Mouse (Mus musculus): ENCODE results near the gene Nipa2. TPM values are rescaled to one million over a fixed set of nuclear protein-coding genes. Genes with fewer than 3 reads are reported as not detected.

Nipa2 gene
- polyA plus RNA-seq, 1 experiment: 24.1 TPM

- no peak for TF ChIP-seq GATA1 (IDR thresholded peaks at IDR 0.05; ENCODE audit: low read length)
These were observed 4.7 kb upstream of the Nipa2 start for GRCm38 (mm10) chr7:55966866-55967460.

- TF ChIP-seq GATA1 (IDR thresholded peaks at IDR 0.05; ENCODE audit: low read length): no peak
These were observed 1.8 kb downstream of the Nipa2 start for GRCm38 (mm10) chr7:55960506-55960905.

GRCm38 (mm10) chr7:55959801-55960200, 2.5 kb downstream of the Nipa2 start:
- no peak for TF ChIP-seq GATA1 (IDR thresholded peaks at IDR 0.05; ENCODE audit: low read length)

GRCm38 (mm10) chr7:55957916-55958315, 4.4 kb downstream of the Nipa2 start:
- no peak for TF ChIP-seq GATA1 (IDR thresholded peaks at IDR 0.05; ENCODE audit: low read length)

- no peak for TF ChIP-seq GATA1 (IDR thresholded peaks at IDR 0.05; ENCODE audit: low read length)
These were observed 5.1 kb downstream of the Nipa2 start for GRCm38 (mm10) chr7:55957178-55957577.

- TF ChIP-seq GATA1 (IDR thresholded peaks at IDR 0.05; ENCODE audit: low read length): no peak
These were observed 6.2 kb downstream of the Nipa2 start for GRCm38 (mm10) chr7:55956054-55956453.

- no peak for TF ChIP-seq GATA1 (IDR thresholded peaks at IDR 0.05; ENCODE audit: low read length)
These were observed 23.9 kb downstream of the Nipa2 start for GRCm38 (mm10) chr7:55938341-55938740.

- TF ChIP-seq GATA1 (IDR thresholded peaks at IDR 0.05; ENCODE audit: low read length): no peak
These were observed 27.3 kb downstream of the Nipa2 start for GRCm38 (mm10) chr7:55935025-55935424.

- TF ChIP-seq GATA1 (IDR thresholded peaks at IDR 0.05; ENCODE audit: low read length): no peak
These were observed 33.6 kb downstream of the Nipa2 start for GRCm38 (mm10) chr7:55928649-55929048.

GRCm38 (mm10) chr7:55927262-55927661, 35.0 kb downstream of the Nipa2 start:
- no peak for TF ChIP-seq GATA1 (IDR thresholded peaks at IDR 0.05; ENCODE audit: low read length)

GRCm38 (mm10) chr7:55912118-55912517, 50.2 kb downstream of the Nipa2 start:
- no peak for TF ChIP-seq GATA1 (IDR thresholded peaks at IDR 0.05; ENCODE audit: low read length)

- TF ChIP-seq GATA1 (IDR thresholded peaks at IDR 0.05; ENCODE audit: low read length): no peak
These were observed 50.9 kb downstream of the Nipa2 start for GRCm38 (mm10) chr7:55911371-55911770.

GRCm38 (mm10) chr7:55910356-55910755, 51.9 kb downstream of the Nipa2 start:
- TF ChIP-seq GATA1 (IDR thresholded peaks at IDR 0.05; ENCODE audit: low read length): no peak

GRCm38 (mm10) chr7:55909519-55909918, 52.8 kb downstream of the Nipa2 start:
- TF ChIP-seq GATA1 (IDR thresholded peaks at IDR 0.05; ENCODE audit: low read length): no peak

GRCm38 (mm10) chr7:55905449-55905848, 56.8 kb downstream of the Nipa2 start:
- TF ChIP-seq GATA1 (IDR thresholded peaks at IDR 0.05; ENCODE audit: low read length): no peak

GRCm38 (mm10) chr7:55903766-55904165, 58.5 kb downstream of the Nipa2 start:
- no peak for TF ChIP-seq GATA1 (IDR thresholded peaks at IDR 0.05; ENCODE audit: low read length)

- no peak for TF ChIP-seq GATA1 (IDR thresholded peaks at IDR 0.05; ENCODE audit: low read length)
These were observed 70.5 kb downstream of the Nipa2 start for GRCm38 (mm10) chr7:55891797-55892196.

- no peak for TF ChIP-seq GATA1 (IDR thresholded peaks at IDR 0.05; ENCODE audit: low read length)
These were observed 71.5 kb downstream of the Nipa2 start for GRCm38 (mm10) chr7:55890731-55891130.

Data from G1E-ER4 (cell line).